Mouse (Mus musculus): ENCODE data around the gene Glod5.

Glod5 gene

GRCm38 (mm10) chrX:7968226-7968625, 50.1 kb downstream of the Glod5 start:
- DNase-seq (ENCODE audit: low spot score in 2 of 2) = no peak

GRCm38 (mm10) chrX:7967596-7968201, 50.6 kb downstream of the Glod5 start:
- no peak for DNase-seq (ENCODE audit: low spot score in 2 of 2)

- no peak for DNase-seq (ENCODE audit: low spot score in 2 of 2)
These were observed 52.1 kb downstream of the Glod5 start for GRCm38 (mm10) chrX:7966161-7966560.

- DNase-seq (ENCODE audit: low spot score in 2 of 2) = no peak
These were observed 54.3 kb downstream of the Glod5 start for GRCm38 (mm10) chrX:7963829-7964626.

GRCm38 (mm10) chrX:7958868-7959267, 59.4 kb downstream of the Glod5 start:
- no peak for DNase-seq (ENCODE audit: low spot score in 2 of 2)
